Mouse (Mus musculus): ENCODE measurements around the gene Luzp1.

Luzp1 gene

DNA sequence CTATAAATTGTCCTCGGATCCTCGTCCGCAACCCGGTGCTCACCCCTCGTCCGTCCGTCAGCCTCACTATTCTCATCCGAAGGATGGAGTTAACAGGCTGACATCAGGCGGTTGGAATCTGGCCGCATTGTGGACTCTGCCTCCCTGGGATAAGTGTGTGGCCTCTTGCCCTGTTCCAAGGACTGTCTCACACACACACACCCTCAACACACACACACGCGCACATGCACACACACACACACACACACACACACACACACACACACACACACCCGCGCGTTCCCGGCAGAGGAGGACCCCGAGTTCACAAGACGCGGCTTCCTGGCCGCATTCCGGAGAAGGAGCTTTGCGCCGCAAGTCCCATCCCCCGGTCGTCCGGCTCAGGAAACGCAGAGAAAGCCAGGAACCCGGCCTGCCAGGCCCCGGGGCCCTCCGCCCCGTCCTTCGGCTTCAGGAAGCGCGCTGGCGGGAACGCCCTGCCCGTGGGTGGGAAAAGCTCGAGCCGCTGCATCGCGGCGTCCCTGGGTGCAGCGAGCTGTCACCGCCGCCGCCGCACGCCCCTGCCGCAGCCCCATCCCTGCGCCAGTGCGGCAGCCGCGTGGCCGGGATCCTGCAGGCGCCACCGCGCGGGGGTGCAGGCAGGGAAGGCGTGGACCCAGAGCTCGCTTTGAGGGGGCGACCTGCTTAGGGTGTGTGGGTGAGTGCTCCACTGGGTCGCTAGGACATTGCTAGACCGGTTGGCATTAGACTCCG lies 7.3 kb upstream of the Luzp1 start, which contains the start of gene 6030445D17Rik:
Gene 6030445D17Rik, plus strand, starts transcription at position 165 of the 753 bp plus-strand sequence.
- DNase-seq (ENCODE audit: low read depth, low spot score): peak; percentile 67

DNA sequence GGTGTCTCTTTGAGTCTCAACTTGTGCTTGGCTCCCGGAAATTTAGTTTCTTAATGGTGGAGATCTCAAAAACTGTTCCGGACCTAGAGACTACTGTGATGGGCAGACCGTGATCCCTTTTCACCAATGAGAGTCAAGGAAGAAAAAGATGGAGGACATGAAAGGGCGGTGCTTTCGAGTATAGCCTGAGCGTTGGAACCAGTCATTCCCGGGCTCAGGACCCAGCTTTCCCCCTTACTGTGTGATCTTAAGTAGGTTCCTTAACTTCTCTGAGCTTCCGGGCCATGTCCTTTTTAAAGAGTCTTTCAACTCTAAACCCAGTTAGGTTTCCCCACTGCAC lies 6.8 kb upstream of the Luzp1 start:
- peak; percentile 69 for DNase-seq (ENCODE audit: low read depth, low spot score)

DNA sequence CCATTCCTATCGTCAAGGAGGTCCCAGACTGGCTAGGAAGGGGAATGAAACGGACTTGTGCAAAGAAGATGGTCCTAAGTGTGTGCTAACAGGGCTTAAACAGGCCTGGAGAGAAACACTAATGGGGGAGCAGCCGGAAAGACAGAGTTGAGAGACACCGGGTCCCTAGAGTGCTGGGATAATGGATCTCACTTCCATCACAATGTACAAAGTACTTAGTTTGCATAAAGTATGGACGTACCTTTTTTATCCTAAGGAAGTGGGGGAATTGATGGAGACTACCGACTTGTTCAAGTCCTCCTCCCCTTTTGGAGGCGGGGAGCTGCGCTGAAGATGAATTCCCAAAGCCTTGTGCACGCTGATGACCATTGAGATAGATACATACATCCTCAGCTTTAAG lies 6.1 kb upstream of the Luzp1 start:
- DNase-seq (ENCODE audit: low read depth, low spot score): no peak

GRCm38 (mm10) chr4:136466226-136466625 lies 3.3 kb upstream of the Luzp1 start:
- no peak for DNase-seq (ENCODE audit: low read depth, low spot score)

GRCm38 (mm10) chr4:136468553-136469327 lies 821 bp upstream of the Luzp1 start:
- no peak for DNase-seq (ENCODE audit: low read depth, low spot score)

DNA sequence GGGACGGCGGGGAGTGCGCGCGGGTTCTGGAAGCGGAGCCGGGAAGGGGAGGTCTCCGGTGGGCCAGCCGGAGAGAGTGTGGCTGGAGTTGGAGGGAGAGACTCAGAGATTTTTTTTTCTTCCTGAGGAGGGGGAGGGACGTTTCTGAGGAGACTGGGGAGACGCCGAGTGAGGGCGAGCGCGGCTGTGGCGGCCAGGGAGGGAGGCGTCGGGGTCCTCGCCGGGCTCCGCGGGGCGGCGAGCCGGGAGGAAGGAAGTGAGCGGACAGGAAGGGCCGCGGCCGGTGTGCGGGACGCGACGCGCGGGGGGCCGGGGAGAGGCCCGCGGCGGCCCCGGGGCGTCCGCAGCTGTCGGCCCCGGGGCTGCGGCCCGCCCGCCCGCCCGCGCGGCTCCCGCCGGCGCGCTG lies 383 bp downstream of the Luzp1 start:
- DNase-seq (ENCODE audit: low read depth, low spot score): peak; percentile 80

GRCm38 (mm10) chr4:136470347-136471071 lies 948 bp downstream of the Luzp1 start:
- peak; percentile 59 for DNase-seq (ENCODE audit: low read depth, low spot score)

- no peak for DNase-seq (ENCODE audit: low read depth, low spot score)
Observed at GRCm38 (mm10) chr4:136476692-136477091, 7.1 kb downstream of the Luzp1 start.

- DNase-seq (ENCODE audit: low read depth, low spot score): no peak
Observed at GRCm38 (mm10) chr4:136486549-136486948, 17.0 kb downstream of the Luzp1 start.

DNA sequence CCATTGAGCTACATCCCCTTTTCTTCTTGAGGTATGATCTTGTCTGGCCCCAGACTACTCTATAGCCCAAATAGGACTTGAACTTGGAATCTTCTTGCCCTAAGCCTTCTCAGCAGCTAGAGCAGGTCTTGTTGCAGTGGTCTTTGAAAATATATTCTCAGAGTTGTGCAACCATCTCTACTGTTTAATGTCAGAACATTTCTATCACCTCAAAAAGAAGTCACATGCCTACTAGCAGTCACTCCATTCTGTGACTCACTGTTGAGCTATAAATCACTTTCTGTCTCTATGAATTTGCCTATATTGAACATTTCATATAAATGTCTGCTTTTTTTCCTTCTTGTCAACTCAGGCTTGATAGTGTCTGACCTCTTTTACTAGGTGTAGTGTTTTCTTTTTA lies 26.4 kb downstream of the Luzp1 start:
- DNase-seq (ENCODE audit: low read depth, low spot score): no peak

DNA sequence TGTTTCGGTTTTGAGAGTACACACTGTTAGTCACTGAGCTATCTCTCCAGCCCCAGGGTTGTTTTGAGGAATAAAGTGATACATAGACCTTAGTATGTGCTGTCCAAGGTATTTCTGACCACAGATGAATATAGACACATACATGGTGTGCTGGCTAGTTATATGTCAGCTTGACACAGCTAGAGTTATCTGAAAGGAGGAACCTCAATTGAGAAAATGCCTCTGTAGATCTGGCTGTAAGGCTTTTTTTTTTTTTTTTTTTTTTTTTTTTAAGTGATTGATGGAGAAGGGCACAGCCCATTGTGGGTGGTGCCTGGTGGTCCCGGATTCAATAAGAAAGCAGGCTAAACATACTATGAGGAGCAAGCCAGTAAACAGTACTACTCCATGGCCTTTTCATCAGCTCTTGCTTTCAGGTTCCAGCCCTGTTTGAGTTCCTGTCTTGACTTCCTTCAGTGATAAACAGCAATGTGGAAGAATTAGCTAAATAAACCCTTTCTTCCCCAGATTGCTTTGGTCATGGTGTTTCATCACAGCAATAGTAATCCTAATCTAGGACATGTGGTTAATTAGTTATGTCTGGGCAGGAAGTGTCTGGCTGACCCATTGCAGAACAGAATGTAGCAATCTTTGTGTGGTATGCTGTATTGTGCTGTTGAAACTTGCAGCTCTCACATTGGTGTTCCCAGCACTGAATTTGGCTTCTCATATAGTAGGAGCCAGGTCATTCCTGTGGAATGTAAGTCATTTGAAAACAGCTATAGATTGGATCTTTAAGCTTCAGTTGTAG lies 36.1 kb downstream of the Luzp1 start:
- no peak for DNase-seq (ENCODE audit: low read depth, low spot score)

DNA sequence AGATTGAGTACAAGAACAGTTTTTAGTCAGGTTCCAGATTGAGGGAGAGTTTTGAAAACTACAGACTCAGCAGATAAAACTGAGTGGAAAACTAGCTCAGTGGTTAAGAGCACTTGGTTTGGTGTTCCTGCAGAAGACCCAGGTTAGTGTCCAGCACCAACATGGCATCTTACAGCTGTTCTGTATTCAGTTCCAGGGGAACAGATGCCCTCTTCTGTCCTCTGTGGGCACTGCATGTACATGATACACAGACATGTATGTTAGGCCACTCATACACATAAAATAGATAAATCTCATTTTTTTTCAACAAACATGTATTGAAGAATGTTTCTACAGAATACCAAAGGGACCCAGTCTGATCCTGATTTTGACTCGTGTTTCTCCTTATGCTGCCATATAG lies 40.3 kb downstream of the Luzp1 start:
- no peak for DNase-seq (ENCODE audit: low read depth, low spot score)

GRCm38 (mm10) chr4:136511708-136512107 lies 42.1 kb downstream of the Luzp1 start:
- DNase-seq (ENCODE audit: low read depth, low spot score): no peak

- DNase-seq (ENCODE audit: low read depth, low spot score): peak; percentile 30
Observed at GRCm38 (mm10) chr4:136512905-136513304, 43.3 kb downstream of the Luzp1 start.

GRCm38 (mm10) chr4:136518141-136518540 lies 48.6 kb downstream of the Luzp1 start:
- no peak for DNase-seq (ENCODE audit: low read depth, low spot score)

GRCm38 (mm10) chr4:136518576-136518975 lies 49.0 kb downstream of the Luzp1 start:
- no peak for DNase-seq (ENCODE audit: low read depth, low spot score)

DNA sequence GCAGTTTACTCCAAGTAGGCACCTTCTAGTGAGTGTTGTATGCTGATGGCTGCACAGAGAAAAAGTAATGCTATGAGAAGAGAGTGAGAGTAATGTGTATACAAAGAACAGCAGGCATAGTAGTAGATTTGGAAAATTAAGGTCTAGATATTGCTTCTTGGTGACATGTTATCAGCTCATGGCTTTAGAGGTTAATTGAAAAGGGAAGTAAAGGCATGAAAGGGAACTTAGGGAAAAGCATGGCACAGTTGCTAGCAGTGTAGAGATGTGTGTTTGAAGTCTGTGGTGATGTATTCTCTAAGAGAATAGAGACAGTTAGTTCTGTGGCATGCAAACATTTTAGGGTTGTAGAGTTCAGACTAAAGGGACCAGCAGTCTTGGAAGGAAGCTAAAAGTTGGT lies 50.3 kb downstream of the Luzp1 start:
- no peak for DNase-seq (ENCODE audit: low read depth, low spot score)

DNA sequence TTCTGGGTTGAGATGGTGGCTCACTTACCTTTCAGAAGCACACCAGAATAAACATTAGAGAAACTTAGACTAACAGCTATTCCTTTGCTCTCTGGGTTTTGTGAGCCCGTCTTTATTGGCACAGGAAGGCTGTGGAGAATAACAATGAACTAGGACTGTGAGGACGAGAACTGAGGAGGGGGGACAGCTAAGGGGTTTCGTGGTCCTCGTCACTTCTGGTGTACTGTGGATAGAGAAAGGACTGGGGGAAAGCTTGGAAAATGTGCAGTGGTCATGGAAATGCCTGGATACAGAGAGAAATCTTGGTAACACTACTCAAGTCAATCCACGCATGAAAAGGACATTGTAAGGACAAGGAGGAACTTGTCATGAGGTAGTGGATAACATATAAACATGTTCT lies 52.3 kb downstream of the Luzp1 start:
- no peak for DNase-seq (ENCODE audit: low read depth, low spot score)

- no peak for DNase-seq (ENCODE audit: low read depth, low spot score)
Observed at GRCm38 (mm10) chr4:136524309-136524708, 54.7 kb downstream of the Luzp1 start.

DNA sequence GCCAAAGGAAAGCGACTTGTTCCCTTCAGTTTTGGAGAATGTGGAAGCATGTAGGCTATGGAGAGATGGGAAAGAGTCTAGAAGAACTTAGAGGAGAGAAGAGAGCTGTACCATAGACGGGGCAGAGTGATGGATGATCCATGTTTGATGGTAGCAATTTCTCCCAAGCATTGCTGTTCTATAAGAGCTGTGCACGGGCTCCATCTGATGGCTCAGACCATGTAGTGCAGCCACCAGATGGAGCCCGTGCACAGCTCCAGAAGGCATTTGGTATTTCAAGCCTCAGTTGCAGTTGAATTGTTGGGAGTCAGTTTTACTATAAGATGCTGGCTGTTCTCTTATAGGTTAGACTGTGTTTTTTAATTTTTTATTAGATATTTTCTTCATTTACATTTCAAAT lies 56.9 kb downstream of the Luzp1 start:
- peak; percentile 71 for DNase-seq (ENCODE audit: low read depth, low spot score)

DNA sequence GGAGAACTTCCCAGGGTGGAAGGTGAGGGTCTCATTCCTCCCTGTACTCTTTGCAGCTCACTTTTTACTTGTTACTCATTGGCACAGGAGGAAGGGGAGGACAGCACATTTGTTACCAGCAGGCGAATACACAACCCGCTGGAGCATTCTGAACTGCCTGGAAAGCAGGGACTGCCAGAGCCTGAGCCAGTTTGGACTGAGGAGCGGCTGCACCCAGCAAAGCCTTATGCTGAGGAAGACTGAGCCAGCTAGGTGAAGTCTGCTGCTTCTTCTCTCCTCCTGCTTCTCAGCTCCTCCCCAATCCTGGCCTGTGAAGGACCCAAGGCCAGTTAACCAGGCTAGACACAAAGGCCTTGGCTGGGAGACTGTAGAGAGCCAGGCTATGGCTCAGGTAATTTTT lies 75.6 kb downstream of the Luzp1 start:
- no peak for DNase-seq (ENCODE audit: low read depth, low spot score)
